ENCODE assay signal across 14 mouse cellular contexts in the genomic region with DNA sequence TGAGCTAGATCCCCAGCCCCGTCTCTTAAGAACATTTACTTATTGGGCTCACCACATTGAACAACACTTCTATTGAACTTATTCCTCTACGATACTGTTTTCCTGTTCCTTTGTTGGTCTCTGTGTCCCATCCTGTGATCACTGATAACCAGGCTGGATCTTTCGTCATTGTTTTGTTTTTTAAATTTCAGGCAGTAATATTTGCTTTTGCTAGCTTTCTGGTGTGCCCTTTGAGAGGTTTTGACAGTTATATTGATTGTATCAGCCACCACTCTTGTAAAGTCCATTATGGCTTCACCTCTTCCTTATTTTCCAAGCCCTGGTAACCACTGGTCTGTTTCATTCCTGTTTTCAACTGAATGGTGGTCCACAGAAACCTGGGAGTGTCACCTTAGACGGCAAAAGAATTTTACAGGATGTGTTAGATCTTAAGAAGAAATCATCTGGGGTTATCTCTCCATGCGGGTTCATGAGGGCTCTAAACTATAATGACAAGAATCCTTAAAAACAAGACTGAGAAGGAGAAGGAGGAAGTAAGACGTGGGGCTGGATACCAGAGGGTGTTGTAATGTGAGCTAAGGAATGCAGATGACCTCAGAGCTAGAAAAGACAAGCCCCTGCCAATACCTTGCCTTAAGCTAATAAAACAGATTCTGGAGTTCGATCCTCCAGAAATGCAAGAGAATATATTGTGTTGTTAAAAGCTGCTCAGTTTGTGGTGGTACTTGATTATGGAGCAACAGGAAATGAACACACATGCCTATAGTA.
"Had no signal": no experiment of that assay in that cellular context is flagged by ENCODE, and none has a peak within 500 bp of the region (broad histone marks: within the 10 kb centered on the region; RNA-seq: fewer than 3 reads in every experiment).

No protein-coding gene starts in this region.

- H3K4me3 ChIP-seq: intestine, embryonic 15.5 days; kidney, embryonic 15.5 days; limb, embryonic 10.5 days; megakaryocyte, embryonic 14.5 days; midbrain, embryonic 15.5 days; neural tube, embryonic 12.5 days; stomach, embryonic 15.5 days had no signal

- H3K4me2 ChIP-seq: intestine, embryonic 15.5 days; kidney, embryonic 15.5 days; midbrain, embryonic 11.5 days; midbrain, embryonic 15.5 days; neural tube, embryonic 12.5 days; stomach, embryonic 15.5 days had no signal

- DNase-seq: kidney, adult 2 months; kidney, postnatal 14 days; lung, adult 2 months; lung, postnatal 10 days; thymus, postnatal 36 days had no signal

- H3K4me1 ChIP-seq: intestine, embryonic 15.5 days; kidney, embryonic 15.5 days; limb, embryonic 10.5 days; midbrain, embryonic 15.5 days; neural tube, embryonic 12.5 days; stomach, embryonic 15.5 days had no signal

- H3K9ac ChIP-seq: intestine, embryonic 15.5 days; kidney, embryonic 15.5 days; liver, embryonic 14.5 days; midbrain, embryonic 15.5 days; neural tube, embryonic 12.5 days; stomach, embryonic 15.5 days had no signal

- H3K36me3 ChIP-seq: intestine, embryonic 15.5 days; kidney, embryonic 15.5 days; limb, embryonic 10.5 days; midbrain, embryonic 15.5 days; neural tube, embryonic 12.5 days; stomach, embryonic 15.5 days had no signal

- ATAC-seq: intestine, embryonic 15.5 days; midbrain, embryonic 15.5 days had no signal

- H3K9me3 ChIP-seq: intestine, embryonic 15.5 days; kidney, embryonic 15.5 days; limb, embryonic 10.5 days; megakaryocyte, embryonic 14.5 days; midbrain, embryonic 15.5 days; neural tube, embryonic 12.5 days; stomach, embryonic 15.5 days had no signal

- H3K27ac ChIP-seq: intestine, embryonic 15.5 days; kidney, embryonic 15.5 days; limb, embryonic 10.5 days; liver, embryonic 14.5 days; midbrain, embryonic 15.5 days; neural tube, embryonic 12.5 days; stomach, embryonic 15.5 days had no signal
